Mouse (Mus musculus) ES-Bruce4 (cell line): ENCODE results near the gene Nipsnap3a.

ENCODE experiments used
- EP300 ChIP-seq: IDR thresholded peaks from 2 replicates; pipeline ENCODE4 v1.6.1; 2011; ENCODE audit warnings: low read depth, low read length; ENCODE audit not compliant: insufficient read depth
- POLR2A ChIP-seq: IDR thresholded peaks from one replicate; pipeline ENCODE4 v1.8.1; 2011; ENCODE audit warnings: low read length; ENCODE audit not compliant: insufficient read depth

DNA sequence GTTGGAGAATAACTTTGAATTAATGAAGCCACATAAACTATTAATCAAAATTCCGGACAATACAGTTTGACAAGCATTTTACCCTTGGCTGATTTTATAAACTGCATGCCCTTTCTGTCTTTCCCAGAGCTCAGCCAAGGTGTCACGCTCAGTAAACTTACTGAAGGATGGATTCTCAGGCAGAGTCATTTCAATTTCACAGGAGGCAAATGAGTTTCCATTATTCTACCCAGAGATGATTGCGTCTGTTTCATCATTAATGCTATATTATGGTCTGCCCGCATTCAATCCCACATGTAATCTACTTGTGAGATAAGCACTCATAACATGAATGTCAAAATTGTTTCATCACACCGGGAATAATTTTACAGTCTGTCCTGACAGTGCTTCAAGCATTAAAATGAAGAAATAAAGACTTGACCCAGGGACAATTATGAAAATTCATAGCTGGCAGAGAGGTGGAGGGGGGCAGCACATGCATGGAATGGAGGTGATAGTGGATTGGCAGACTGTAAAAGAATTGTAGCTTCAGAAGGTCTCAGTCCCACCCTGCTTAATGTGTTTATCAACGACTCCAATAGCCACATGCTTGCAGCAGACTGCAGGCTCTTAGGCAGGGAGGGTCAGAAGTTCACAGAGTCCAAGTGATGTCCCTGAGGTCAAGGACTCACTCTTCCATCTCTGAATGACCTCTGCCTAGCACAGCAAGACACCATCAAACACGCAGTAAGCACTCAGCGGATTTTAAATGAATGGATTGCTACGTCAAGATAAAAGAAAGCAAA is 57.4 kb downstream of the Nipsnap3a start:
- TF ChIP-seq EP300 (no peak), POLR2A (no peak)
